Mouse (Mus musculus): ENCODE measurements around the gene Krtap3-1. TPM values are rescaled to one million over a fixed set of nuclear protein-coding genes. Genes with fewer than 3 reads are reported as not detected.

The Krtap3-1 gene
- polyA plus RNA-seq, 1 experiment from 2014 or later: not detected

Other genes starting within 250 kb of the Krtap3-1 start
- not detected in 2 replicates for gene Krt25, start 243.7 kb downstream of the Krtap3-1 start, polyA plus RNA-seq (2016; fragmentation: Nextera tagmentation; extraction: Ambion mirVana)
- not detected in 2 replicates for gene Krt26, start 228.7 kb downstream of the Krtap3-1 start, polyA plus RNA-seq (2016; fragmentation: Nextera tagmentation; extraction: Ambion mirVana)
- not detected in 2 replicates for gene Krt27, start 215.5 kb downstream of the Krtap3-1 start, polyA plus RNA-seq (2016; fragmentation: Nextera tagmentation; extraction: Ambion mirVana)
- gene Krt28, start 191.7 kb downstream of the Krtap3-1 start, polyA plus RNA-seq (2016; fragmentation: Nextera tagmentation; extraction: Ambion mirVana): 0.07 and 0.11 TPM in 2 replicates
- gene Krt10, start 177.3 kb downstream of the Krtap3-1 start, polyA plus RNA-seq (2016; fragmentation: Nextera tagmentation; extraction: Ambion mirVana): 5.2 and 6.1 TPM in 2 replicates
- 0.06 TPM in 1 of 2 replicates, not detected in the other for gene Krt12, start 144.4 kb downstream of the Krtap3-1 start, polyA plus RNA-seq (2016; fragmentation: Nextera tagmentation; extraction: Ambion mirVana)
- 23.5 and 24.6 TPM in 2 replicates for gene Krt20, start 128.5 kb downstream of the Krtap3-1 start, polyA plus RNA-seq (2016; fragmentation: Nextera tagmentation; extraction: Ambion mirVana)
- gene Krt23, start 73.5 kb downstream of the Krtap3-1 start, polyA plus RNA-seq (2016; fragmentation: Nextera tagmentation; extraction: Ambion mirVana): 0.20 and 0.35 TPM in 2 replicates
- gene Krt39, start 45.3 kb downstream of the Krtap3-1 start, polyA plus RNA-seq (2016; fragmentation: Nextera tagmentation; extraction: Ambion mirVana): not detected in 2 replicates
- gene Krt40, start 23.5 kb downstream of the Krtap3-1 start, polyA plus RNA-seq (2016; fragmentation: Nextera tagmentation; extraction: Ambion mirVana): not detected in 2 replicates
- gene Krtap3-3, start 15.8 kb downstream of the Krtap3-1 start, polyA plus RNA-seq (2016; fragmentation: Nextera tagmentation; extraction: Ambion mirVana): not detected in 2 replicates
- gene Krtap3-2, start 9.8 kb downstream of the Krtap3-1 start, polyA plus RNA-seq (2016; fragmentation: Nextera tagmentation; extraction: Ambion mirVana): not detected in 2 replicates
- not detected in 2 replicates for gene Gm11939, start 7.2 kb downstream of the Krtap3-1 start, polyA plus RNA-seq (2016; fragmentation: Nextera tagmentation; extraction: Ambion mirVana)
- gene Krtap1-5, start 14.4 kb upstream of the Krtap3-1 start, polyA plus RNA-seq (2016; fragmentation: Nextera tagmentation; extraction: Ambion mirVana): not detected in 2 replicates
- gene Krtap1-4, start 17.0 kb upstream of the Krtap3-1 start, polyA plus RNA-seq (2016; fragmentation: Nextera tagmentation; extraction: Ambion mirVana): not detected in 2 replicates
- not detected in 2 replicates for gene Krtap1-3, start 24.7 kb upstream of the Krtap3-1 start, polyA plus RNA-seq (2016; fragmentation: Nextera tagmentation; extraction: Ambion mirVana)
- gene Krtap9-3, start 31.5 kb upstream of the Krtap3-1 start, polyA plus RNA-seq (2016; fragmentation: Nextera tagmentation; extraction: Ambion mirVana): not detected in 2 replicates
- not detected in 2 replicates for gene Gm11938, start 36.7 kb upstream of the Krtap3-1 start, polyA plus RNA-seq (2016; fragmentation: Nextera tagmentation; extraction: Ambion mirVana)
- not detected in 2 replicates for gene Gm11937, start 43.6 kb upstream of the Krtap3-1 start, polyA plus RNA-seq (2016; fragmentation: Nextera tagmentation; extraction: Ambion mirVana)
- not detected in 2 replicates for gene Krtap2-4, start 48.2 kb upstream of the Krtap3-1 start, polyA plus RNA-seq (2016; fragmentation: Nextera tagmentation; extraction: Ambion mirVana)
- gene Gm11562, start 53.8 kb upstream of the Krtap3-1 start, polyA plus RNA-seq (2016; fragmentation: Nextera tagmentation; extraction: Ambion mirVana): not detected in 2 replicates
- not detected in 2 replicates for gene Krtap4-1, start 61.6 kb upstream of the Krtap3-1 start, polyA plus RNA-seq (2016; fragmentation: Nextera tagmentation; extraction: Ambion mirVana)
- gene Krtap4-2, start 68.5 kb upstream of the Krtap3-1 start, polyA plus RNA-seq (2016; fragmentation: Nextera tagmentation; extraction: Ambion mirVana): not detected in 2 replicates
- not detected in 2 replicates for gene Krtap4-7, start 77.5 kb upstream of the Krtap3-1 start, polyA plus RNA-seq (2016; fragmentation: Nextera tagmentation; extraction: Ambion mirVana)
- gene Gm11555, start 83.6 kb upstream of the Krtap3-1 start, polyA plus RNA-seq (2016; fragmentation: Nextera tagmentation; extraction: Ambion mirVana): not detected in 2 replicates
- gene Gm11563, start 92.3 kb upstream of the Krtap3-1 start, polyA plus RNA-seq (2016; fragmentation: Nextera tagmentation; extraction: Ambion mirVana): not detected in 2 replicates
- not detected in 2 replicates for gene Krtap4-6, start 99.3 kb upstream of the Krtap3-1 start, polyA plus RNA-seq (2016; fragmentation: Nextera tagmentation; extraction: Ambion mirVana)
- gene Gm14190, start 124.1 kb upstream of the Krtap3-1 start, polyA plus RNA-seq (2016; fragmentation: Nextera tagmentation; extraction: Ambion mirVana): not detected in 2 replicates
- gene Gm14180, start 167.7 kb upstream of the Krtap3-1 start, polyA plus RNA-seq (2016; fragmentation: Nextera tagmentation; extraction: Ambion mirVana): not detected in 2 replicates
- not detected in 2 replicates for gene Gm11595, start 206.3 kb upstream of the Krtap3-1 start, polyA plus RNA-seq (2016; fragmentation: Nextera tagmentation; extraction: Ambion mirVana)
- gene Krtap4-8, start 214.1 kb upstream of the Krtap3-1 start, polyA plus RNA-seq (2016; fragmentation: Nextera tagmentation; extraction: Ambion mirVana): not detected in 2 replicates
- not detected in 2 replicates for gene Krtap4-9, start 218.6 kb upstream of the Krtap3-1 start, polyA plus RNA-seq (2016; fragmentation: Nextera tagmentation; extraction: Ambion mirVana)
- gene Gm11596, start 226.8 kb upstream of the Krtap3-1 start, polyA plus RNA-seq (2016; fragmentation: Nextera tagmentation; extraction: Ambion mirVana): not detected in 2 replicates
- not detected in 2 replicates for gene Gm11569, start 232.3 kb upstream of the Krtap3-1 start, polyA plus RNA-seq (2016; fragmentation: Nextera tagmentation; extraction: Ambion mirVana)
- gene Gm11554, start 237.8 kb upstream of the Krtap3-1 start, polyA plus RNA-seq (2016; fragmentation: Nextera tagmentation; extraction: Ambion mirVana): not detected in 2 replicates
- gene Krtap4-13, start 243.3 kb upstream of the Krtap3-1 start, polyA plus RNA-seq (2016; fragmentation: Nextera tagmentation; extraction: Ambion mirVana): not detected in 2 replicates
- gene Gm11564, start 249.0 kb upstream of the Krtap3-1 start, polyA plus RNA-seq (2016; fragmentation: Nextera tagmentation; extraction: Ambion mirVana): not detected in 2 replicates

All from liver, embryonic 12.5 days (tissue).